Mouse (Mus musculus): ENCODE results near the gene Gm7347.
"Not testable (repeated sequence)": the region's sequence is repeated elsewhere in the genome, so short reads cannot be mapped to it uniquely, and the experiment has no call there.

Gm7347 gene

GRCm38 (mm10) chr5:26058481-26058880, at the start of gene Gm7347:
TSS of gene Gm7347 (minus strand) at chr5:26058581.
- DNase-seq (ENCODE audit: low read depth, low spot score) = not testable (repeated sequence)

- not testable (repeated sequence) for DNase-seq (ENCODE audit: low read depth, low spot score)
Observed at GRCm38 (mm10) chr5:26105262-26105661, 46.9 kb upstream of the Gm7347 start, which contains the start of gene 5031410I06Rik. TSS of gene 5031410I06Rik (minus strand) at chr5:26105362.

- not testable (repeated sequence) for DNase-seq (ENCODE audit: low read depth, low spot score)
Observed at GRCm38 (mm10) chr5:26089191-26089590, 30.8 kb upstream of the Gm7347 start, which contains the start of gene Gm10471. TSS of gene Gm10471 (minus strand) at chr5:26089291.

- DNase-seq (ENCODE audit: low read depth, low spot score) = peak; percentile 7
Observed at GRCm38 (mm10) chr5:26079023-26079422, 20.6 kb upstream of the Gm7347 start.

- DNase-seq (ENCODE audit: low read depth, low spot score) = no peak
Observed at GRCm38 (mm10) chr5:26070716-26071115, 12.3 kb upstream of the Gm7347 start.

- DNase-seq (ENCODE audit: low read depth, low spot score) = not testable (repeated sequence)
Observed at GRCm38 (mm10) chr5:26039458-26039857, 18.9 kb downstream of the Gm7347 start, which contains the start of gene Speer4a. TSS of gene Speer4a (minus strand) at chr5:26039558.

GRCm38 (mm10) chr5:26022816-26023215, 35.6 kb downstream of the Gm7347 start, which contains the start of gene Gm5862:
TSS of gene Gm5862 (minus strand) at chr5:26022916.
- not testable (repeated sequence) for DNase-seq (ENCODE audit: low read depth, low spot score)

- DNase-seq (ENCODE audit: low read depth, low spot score) = not testable (repeated sequence)
Observed at GRCm38 (mm10) chr5:26007697-26008096, 50.7 kb downstream of the Gm7347 start.

- DNase-seq (ENCODE audit: low read depth, low spot score) = peak; percentile 75
Observed at GRCm38 (mm10) chr5:26006937-26007695, 51.3 kb downstream of the Gm7347 start.

- not testable (repeated sequence) for DNase-seq (ENCODE audit: low read depth, low spot score)
Observed at GRCm38 (mm10) chr5:26004698-26005097, 53.7 kb downstream of the Gm7347 start, which contains the start of gene Gm1979. TSS of gene Gm1979 (minus strand) at chr5:26004798.

Measured in brain, adult 2 months (tissue).